Mouse (Mus musculus) pancreas, adult 10 weeks (tissue): ENCODE data around the gene Tnfrsf22. TPM values are rescaled to one million over a fixed set of nuclear protein-coding genes. Genes with fewer than 3 reads are reported as not detected.

ENCODE experiments used
- polyA plus RNA-seq: library from polyadenylated mRNA; stranded (reverse); fragments of 350-450 nt; fragmentation: Illumina TruSeq; extraction: RNeasy Lipid Tissue Mini Kit (QIAGEN cat#74804); gene quantifications from one replicate; pipeline ENCODE4 v1.2.3, GENCODE M21; 2015; ENCODE audit warnings: low read depth, low replicate concordance; ENCODE audit not compliant: insufficient read depth

Tnfrsf22 gene
- 3.2 TPM for polyA plus RNA-seq

GRCm38 (mm10) chr7:143649034-143649768, at the start of gene Tnfrsf22:
Tnfrsf22 (minus strand) TSS chr7:143649661.

DNA sequence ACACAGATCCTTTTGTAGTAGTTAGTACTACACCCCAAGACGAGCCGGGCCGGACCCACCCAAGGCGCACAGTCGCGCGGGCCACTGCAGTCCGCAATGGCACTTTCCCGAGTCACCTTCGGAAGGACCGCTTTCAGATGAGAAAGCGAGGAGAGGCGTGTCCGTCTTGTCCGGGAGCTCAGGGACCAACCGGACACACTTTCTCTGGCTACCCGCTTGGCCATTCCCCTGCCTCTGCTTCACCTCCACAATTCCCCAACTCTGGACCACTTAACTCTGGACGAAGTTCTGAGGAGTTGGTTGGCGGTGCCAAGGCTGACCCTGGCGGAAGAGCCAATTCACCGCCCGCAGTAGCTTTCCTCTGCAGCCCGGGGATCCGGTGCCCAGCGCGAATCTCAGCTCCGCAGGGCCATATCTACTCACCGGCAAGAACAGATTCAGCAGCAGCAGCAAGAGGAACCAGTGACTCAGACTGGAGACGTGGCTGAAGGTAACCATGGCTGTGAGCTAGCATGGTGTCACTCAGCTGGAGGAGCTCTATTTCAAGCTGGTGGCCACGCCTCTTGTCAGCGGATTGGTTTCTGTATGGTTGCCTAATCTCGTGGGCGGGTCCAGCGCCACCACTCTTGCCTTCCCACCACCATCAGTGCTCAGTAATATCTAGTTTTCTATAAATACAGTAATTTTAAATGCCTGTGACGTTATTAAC, 36.1 kb upstream of the Tnfrsf22 start, which contains the start of gene Tnfrsf23:
Tnfrsf23 (minus strand) TSS at position 514 of the 709 bp plus-strand sequence.

DNA sequence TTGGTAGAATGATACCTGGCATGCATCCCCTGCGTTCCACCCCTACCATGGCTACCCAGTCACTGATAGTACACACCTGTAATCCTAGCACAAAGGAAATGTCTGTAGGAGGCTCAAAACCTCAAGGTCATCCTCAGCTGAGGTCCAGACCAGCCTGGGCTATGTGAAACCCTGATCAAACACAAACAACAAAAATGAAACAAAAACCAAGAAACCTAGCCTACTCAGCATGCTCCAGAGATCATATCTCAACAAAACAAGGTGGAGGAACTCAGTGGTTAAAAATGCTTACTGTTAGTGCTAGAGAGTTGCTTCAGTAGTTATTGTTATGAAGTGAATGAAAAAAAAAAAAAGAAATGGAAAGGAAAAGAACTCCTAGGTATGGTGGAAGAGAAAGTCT, 20.9 kb downstream of the Tnfrsf22 start, which contains the start of gene Tnfrsf26:
Tnfrsf26 (minus strand) TSS at position 183 of the 400 bp plus-strand sequence.

GRCm38 (mm10) chr7:143599428-143600230, 49.8 kb downstream of the Tnfrsf22 start, which contains the start of gene Cars:
Cars (minus strand) TSS chr7:143600090.

Other genes starting within 250 kb of the Tnfrsf22 start
- gene Cdkn1c, start 188.6 kb downstream of the Tnfrsf22 start, polyA plus RNA-seq: 4.6 TPM
- gene Slc22a18, start 175.9 kb downstream of the Tnfrsf22 start, polyA plus RNA-seq: 1.2 TPM
- 1.7 TPM for gene Phlda2, start 146.5 kb downstream of the Tnfrsf22 start, polyA plus RNA-seq
- 19.0 TPM for gene Nap1l4, start 100.6 kb downstream of the Tnfrsf22 start, polyA plus RNA-seq
- gene Cars, start 49.6 kb downstream of the Tnfrsf22 start, polyA plus RNA-seq: 83.8 TPM
- gene Tnfrsf26, start 20.9 kb downstream of the Tnfrsf22 start, polyA plus RNA-seq: 0.94 TPM
- 1.8 TPM for gene Tnfrsf23, start 36.2 kb upstream of the Tnfrsf22 start, polyA plus RNA-seq
- gene Osbpl5, start 107.3 kb upstream of the Tnfrsf22 start, polyA plus RNA-seq: 6.5 TPM
- not detected for gene Mrgprg, start 117.3 kb upstream of the Tnfrsf22 start, polyA plus RNA-seq
- gene Mrgpre, start 134.8 kb upstream of the Tnfrsf22 start, polyA plus RNA-seq: 1.1 TPM
- gene Nadsyn1, start 173.2 kb upstream of the Tnfrsf22 start, polyA plus RNA-seq: 4.0 TPM
- gene Dhcr7, start 173.5 kb upstream of the Tnfrsf22 start, polyA plus RNA-seq: 6.1 TPM
- gene Gm498, start 217.2 kb upstream of the Tnfrsf22 start, polyA plus RNA-seq: not detected